Mouse (Mus musculus) hindbrain, embryonic 10.5 days (tissue): ENCODE results near the gene Gmppa. TPM values are rescaled to one million over a fixed set of nuclear protein-coding genes. Genes with fewer than 3 reads are reported as not detected.

ENCODE experiments used
- DNase-seq: peaks from one replicate; pipeline ENCODE4 v3.0.0-alpha.2; 2017; ENCODE audit warnings: low spot score
- H3K27ac ChIP-seq: fragments of 300-500 bp; sonication (generic); 2 replicates; pipeline ENCODE4 v1.5.1; 2016; ENCODE audit warnings: mild to moderate bottlenecking, moderate library complexity
- H3K27me3 ChIP-seq: fragments of 300-500 bp; sonication (generic); 2 replicates; pipeline ENCODE4 v1.6.1; 2016; ENCODE audit warnings: mild to moderate bottlenecking; ENCODE audit not compliant: poor library complexity, insufficient read depth, severe bottlenecking
- H3K36me3 ChIP-seq: fragments of 300-500 bp; sonication (generic); 2 replicates; pipeline ENCODE4 v1.6.1; 2016; ENCODE audit warnings: mild to moderate bottlenecking, moderate library complexity
- H3K4me1 ChIP-seq: fragments of 300-500 bp; sonication (generic); replicated peaks from 2 replicates; pipeline ENCODE4 v1.6.1; 2016; ENCODE audit warnings: mild to moderate bottlenecking
- H3K4me3 ChIP-seq: fragments of 300-500 bp; sonication (generic); 2 replicates; pipeline ENCODE4 v1.5.1; 2016; ENCODE audit warnings: mild to moderate bottlenecking, moderate library complexity
- H3K9me3 ChIP-seq: fragments of 300-500 bp; sonication (generic); 2 replicates; pipeline ENCODE4 v1.6.1; 2016; ENCODE audit warnings: mild to moderate bottlenecking, moderate library complexity
- WGBS: fragments of 180-500 bp; shearing (Covaris S2); methylation state at CpG from one replicate; pipeline ENCODE4 v1.1.7; 2016; 5-methylcytosine and 5-hydroxymethylcytosine counted together
- polyA plus RNA-seq: library from polyadenylated mRNA; unstranded; fragments of >200 nt; fragmentation: Nextera tagmentation; extraction: Ambion mirVana; gene quantifications from 2 replicates; pipeline ENCODE4 v1.2.1, GENCODE M21; 2016

Gene Gmppa
- polyA plus RNA-seq, 1 experiment from 2014 or later: 91.2 TPM

DNA sequence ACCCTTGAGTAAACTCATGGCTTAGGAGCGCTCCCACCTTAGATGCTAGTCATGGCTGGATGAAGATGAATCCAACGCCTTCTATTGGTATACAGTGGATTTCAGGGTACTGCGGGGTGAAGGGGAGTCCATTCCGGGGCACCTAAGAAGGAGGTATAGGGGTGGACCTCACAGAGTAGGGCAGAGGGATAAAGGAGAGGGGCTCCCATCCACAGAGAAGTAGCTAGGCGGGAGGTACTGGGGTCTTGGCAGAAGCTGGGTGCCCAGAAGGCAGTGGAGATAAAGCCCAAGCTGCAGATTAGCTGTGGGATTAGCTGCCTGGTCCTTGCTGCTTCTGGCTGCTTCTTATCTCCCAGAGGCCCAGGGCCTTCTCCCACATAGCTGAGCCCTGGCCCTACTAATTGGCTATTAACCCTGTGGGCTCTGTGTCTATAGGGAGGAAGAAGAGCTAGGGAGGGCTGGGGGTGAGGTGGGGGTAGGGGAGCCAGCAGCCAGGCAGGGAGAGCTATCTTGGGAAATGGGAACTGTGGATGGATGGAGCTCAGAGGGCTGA, 28.0 kb downstream of the Gmppa start:
- peaks cover 48% of the 10 kb centered on the region for H3K4me1 ChIP-seq
- no peak for DNase-seq
- no peaks in the 10 kb centered on the region for H3K36me3 ChIP-seq
- peak overlapping the region; percentile 45; the same call in 1 of the 2 replicates for H3K27ac ChIP-seq
- H3K4me3 ChIP-seq: no peak overlapping the region
- no peaks in the 10 kb centered on the region for H3K9me3 ChIP-seq
- 81% methylated on average over 5 of the region's 5 CpGs for WGBS
- peaks cover 72% of the 10 kb centered on the region for H3K27me3 ChIP-seq

GRCm38 (mm10) chr1:75467215-75467927, 31.6 kb downstream of the Gmppa start:
- Histone ChIP-seq H3K4me1 (peaks cover 38% of the 10 kb centered on the region), H3K27ac (peak overlapping the region; percentile 8; the same call in 1 of the 2 replicates), H3K9me3 (no peaks in the 10 kb centered on the region), H3K27me3 (peaks cover 56% of the 10 kb centered on the region), H3K36me3 (peaks cover 6% of the 10 kb centered on the region), H3K4me3 (no peak overlapping the region)
- peak; percentile 86 for DNase-seq
- WGBS: 8% methylated on average over 14 of the region's 14 CpGs

DNA sequence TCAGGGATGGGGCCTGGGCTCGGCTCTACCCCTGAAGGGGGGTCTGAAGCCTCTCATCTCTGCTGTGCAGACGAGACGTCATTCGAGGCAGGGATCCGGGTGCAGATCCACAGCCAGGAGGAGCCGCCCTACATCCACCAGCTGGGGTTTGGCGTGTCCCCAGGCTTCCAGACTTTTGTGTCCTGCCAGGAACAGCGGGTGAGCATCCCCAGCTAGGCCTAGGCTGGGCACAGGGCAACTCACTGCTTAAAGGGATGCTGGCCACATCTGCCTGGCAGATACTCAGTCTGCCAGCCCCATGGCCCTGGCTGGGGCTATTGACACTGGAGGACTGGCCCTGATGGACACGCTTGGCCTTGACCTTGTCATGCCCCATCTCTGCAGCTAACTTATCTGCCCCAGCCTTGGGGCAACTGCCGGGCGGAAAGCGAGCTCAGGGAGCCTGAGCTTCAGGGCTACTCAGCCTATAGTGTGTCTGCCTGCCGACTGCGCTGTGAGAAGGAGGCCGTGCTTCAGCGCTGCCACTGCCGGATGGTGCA, 33.6 kb downstream of the Gmppa start:
- no peaks in the 10 kb centered on the region for H3K9me3 ChIP-seq
- 78% methylated on average over 17 of the region's 17 CpGs for WGBS
- DNase-seq: no peak
- peaks cover 26% of the 10 kb centered on the region for H3K36me3 ChIP-seq
- H3K4me3 ChIP-seq: no peak overlapping the region
- H3K27ac ChIP-seq: no peak overlapping the region
- H3K4me1 ChIP-seq: peaks cover 30% of the 10 kb centered on the region
- peaks cover 55% of the 10 kb centered on the region for H3K27me3 ChIP-seq

GRCm38 (mm10) chr1:75476441-75476840, 40.7 kb downstream of the Gmppa start:
- no peak overlapping the region for H3K4me3 ChIP-seq
- H3K27me3 ChIP-seq: peaks cover 48% of the 10 kb centered on the region
- peaks cover 53% of the 10 kb centered on the region for H3K4me1 ChIP-seq
- no peak for DNase-seq
- WGBS: 97% methylated on average over 11 of the region's 11 CpGs
- no peaks in the 10 kb centered on the region for H3K9me3 ChIP-seq
- no peak overlapping the region for H3K27ac ChIP-seq
- peaks cover 52% of the 10 kb centered on the region for H3K36me3 ChIP-seq

DNA sequence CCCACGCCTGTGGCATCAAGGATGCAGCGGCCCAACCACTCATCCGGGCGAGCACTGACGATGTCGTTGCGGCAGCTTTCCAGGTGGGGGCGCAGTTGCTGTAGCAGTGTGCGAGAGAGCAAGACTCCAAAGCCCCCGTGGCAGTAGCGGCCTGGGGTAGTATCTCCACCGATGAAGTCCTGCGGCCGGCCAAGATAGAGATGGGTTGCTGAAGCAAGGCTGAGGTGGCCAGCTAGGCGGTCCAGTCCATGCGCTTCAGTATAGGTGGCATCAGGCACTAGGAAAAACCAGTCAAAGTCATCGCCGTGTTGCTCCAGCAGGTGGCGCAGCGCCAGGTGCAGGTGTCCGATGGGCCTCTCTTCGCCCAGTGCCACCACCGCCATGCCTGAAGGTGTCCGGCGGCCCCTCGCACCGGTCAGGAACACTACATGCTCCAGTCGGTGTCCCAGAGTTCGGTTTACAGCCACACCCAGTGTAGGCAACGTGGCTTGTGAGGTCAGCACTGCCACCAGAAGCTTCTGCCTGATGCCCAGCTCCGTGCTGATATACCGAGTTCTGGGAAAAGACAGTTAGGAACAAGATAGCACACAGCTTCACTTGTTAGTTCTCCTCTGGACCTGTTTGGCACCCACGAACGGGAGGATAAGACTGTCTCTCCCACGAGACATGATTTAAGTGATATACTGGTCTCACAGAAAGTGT, 41.7 kb downstream of the Gmppa start:
- Histone ChIP-seq H3K27ac (no peak overlapping the region; the same call in 1 of the 2 replicates), H3K9me3 (no peaks in the 10 kb centered on the region), H3K36me3 (peaks cover 47% of the 10 kb centered on the region), H3K27me3 (peaks cover 56% of the 10 kb centered on the region), H3K4me1 (peaks cover 54% of the 10 kb centered on the region), H3K4me3 (peak overlapping the region; percentile 88)
- DNase-seq: peak; percentile 85
- WGBS: 14% methylated on average over 35 of the region's 35 CpGs

- WGBS: 57% methylated on average over 3 of the region's 3 CpGs
Observed at GRCm38 (mm10) chr1:75477966-75478290, 42.2 kb downstream of the Gmppa start.

GRCm38 (mm10) chr1:75478497-75478896, 42.8 kb downstream of the Gmppa start:
- H3K9me3 ChIP-seq: no peaks in the 10 kb centered on the region
- peaks cover 65% of the 10 kb centered on the region for H3K27me3 ChIP-seq
- peak overlapping the region; percentile 88 for H3K4me3 ChIP-seq
- peaks cover 47% of the 10 kb centered on the region for H3K36me3 ChIP-seq
- WGBS: 1% methylated on average over 25 of the region's 25 CpGs
- H3K27ac ChIP-seq: peak overlapping the region; percentile 89
- DNase-seq: no peak
- H3K4me1 ChIP-seq: peaks cover 58% of the 10 kb centered on the region

More at GRCm38 (mm10) chr1:75477966-75478290, 42.2 kb downstream of the Gmppa start:
- peak overlapping the region; percentile 88 for H3K4me3 ChIP-seq
- peaks cover 61% of the 10 kb centered on the region for H3K27me3 ChIP-seq
- peaks cover 47% of the 10 kb centered on the region for H3K36me3 ChIP-seq
- no peaks in the 10 kb centered on the region for H3K9me3 ChIP-seq
- no peak overlapping the region for H3K27ac ChIP-seq
- H3K4me1 ChIP-seq: peaks cover 59% of the 10 kb centered on the region
- DNase-seq: no peak

DNA sequence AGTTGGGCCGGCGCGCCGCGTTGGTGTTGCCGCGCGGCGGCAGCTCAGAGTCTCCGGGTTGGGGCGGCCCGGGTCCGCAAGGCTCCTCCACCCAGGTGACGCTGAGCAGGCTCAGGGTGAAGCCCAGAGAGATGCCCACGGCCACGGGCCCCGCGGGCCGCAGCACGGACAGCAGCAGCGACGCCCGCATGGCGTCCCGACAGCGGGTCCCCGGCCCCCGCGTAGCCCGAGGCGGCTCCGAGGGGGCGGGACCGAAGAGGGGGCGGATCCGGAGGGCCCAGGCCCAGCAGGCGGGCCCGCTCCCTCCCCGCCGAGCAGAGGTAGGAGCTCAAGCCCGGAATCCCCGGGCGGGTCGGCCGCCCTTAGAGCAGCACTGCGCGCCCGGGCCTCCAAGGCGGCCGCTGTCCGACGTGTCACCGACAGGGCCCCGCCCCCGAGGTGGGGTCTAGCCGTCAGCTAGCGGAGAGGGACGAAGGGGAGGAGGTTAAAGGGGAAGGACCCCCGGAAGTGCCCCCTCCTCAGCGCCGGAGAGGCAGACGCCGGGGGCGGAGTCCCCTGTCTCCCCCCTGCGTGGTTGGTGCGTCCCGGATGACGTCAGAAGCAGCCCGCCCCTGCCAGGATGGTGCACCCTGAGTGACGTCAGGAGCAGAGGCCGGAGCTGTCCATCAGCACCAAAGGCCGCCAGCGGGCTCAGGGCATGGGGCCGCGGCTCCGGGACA, 43.3 kb downstream of the Gmppa start, which contains the start of the genes Chpf and Tmem198:
Gene Chpf (minus strand): TSS at position 392 of the 719 bp plus-strand sequence.
Gene Tmem198 (plus strand): TSS at position 617 of the 719 bp plus-strand sequence.
- peaks cover 67% of the 10 kb centered on the region for H3K27me3 ChIP-seq
- H3K36me3 ChIP-seq: peaks cover 43% of the 10 kb centered on the region
- peaks cover 52% of the 10 kb centered on the region for H3K4me1 ChIP-seq
- DNase-seq: peak; percentile 99
- H3K27ac ChIP-seq: peak within 1 kb of the TSS; percentile 89
- under 1% methylated on average over 76 of the region's 76 CpGs for WGBS
- peak within 1 kb of the TSS; percentile 88 for H3K4me3 ChIP-seq
- H3K9me3 ChIP-seq: no peaks in the 10 kb centered on the region

GRCm38 (mm10) chr1:75479635-75479989, 43.9 kb downstream of the Gmppa start:
- no peaks in the 10 kb centered on the region for H3K9me3 ChIP-seq
- DNase-seq: no peak
- H3K27me3 ChIP-seq: peaks cover 70% of the 10 kb centered on the region
- H3K36me3 ChIP-seq: peaks cover 43% of the 10 kb centered on the region
- H3K4me3 ChIP-seq: peak overlapping the region; percentile 88
- WGBS: under 1% methylated on average over 24 of the region's 24 CpGs
- peak overlapping the region; percentile 89 for H3K27ac ChIP-seq
- H3K4me1 ChIP-seq: peaks cover 50% of the 10 kb centered on the region

DNA sequence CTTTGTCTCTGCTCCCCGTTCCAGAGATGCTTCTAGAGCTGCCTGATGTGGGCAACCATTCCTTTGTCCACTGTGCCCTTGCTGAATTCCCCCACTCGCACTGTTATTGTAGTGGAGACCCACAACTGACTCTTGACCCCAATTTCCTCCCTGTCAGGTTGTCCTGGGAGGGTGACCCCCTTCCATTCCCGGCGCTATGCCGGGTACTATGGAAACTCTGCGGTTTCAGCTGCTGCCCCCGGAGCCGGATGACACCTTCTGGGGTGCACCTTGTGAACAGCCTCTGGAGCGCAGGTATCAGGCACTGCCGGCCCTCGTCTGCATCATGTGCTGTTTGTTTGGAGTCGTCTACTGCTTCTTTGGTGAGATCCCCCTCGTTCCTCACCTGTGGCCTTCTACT, 44.3 kb downstream of the Gmppa start:
- H3K36me3 ChIP-seq: peaks cover 43% of the 10 kb centered on the region
- H3K9me3 ChIP-seq: no peaks in the 10 kb centered on the region
- no peak for DNase-seq
- peaks cover 46% of the 10 kb centered on the region for H3K4me1 ChIP-seq
- H3K27ac ChIP-seq: peak overlapping the region; percentile 89
- H3K4me3 ChIP-seq: peak overlapping the region; percentile 88
- WGBS: 16% methylated on average over 13 of the region's 13 CpGs
- peaks cover 71% of the 10 kb centered on the region for H3K27me3 ChIP-seq

DNA sequence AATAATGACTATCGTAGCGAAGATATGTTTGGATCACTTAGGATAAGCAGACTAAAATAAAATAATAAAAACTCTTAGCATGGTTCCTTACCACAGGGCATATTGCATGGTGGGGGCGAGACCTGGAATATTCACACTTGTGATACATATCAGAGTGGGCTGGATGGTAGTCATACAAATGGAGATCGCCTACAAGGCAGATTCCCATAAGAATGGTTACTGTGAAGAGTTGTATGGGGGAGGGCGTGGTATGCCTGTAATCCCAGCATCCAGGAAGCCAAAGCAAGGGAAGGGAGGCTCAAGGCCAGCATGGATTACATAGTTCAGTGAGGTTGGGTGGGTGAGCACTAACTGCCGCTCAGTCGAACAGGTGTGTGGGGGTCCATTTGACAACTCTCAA, 45.0 kb downstream of the Gmppa start:
- peaks cover 71% of the 10 kb centered on the region for H3K27me3 ChIP-seq
- peaks cover 43% of the 10 kb centered on the region for H3K36me3 ChIP-seq
- no peaks in the 10 kb centered on the region for H3K9me3 ChIP-seq
- peaks cover 45% of the 10 kb centered on the region for H3K4me1 ChIP-seq
- peak overlapping the region; percentile 88; the same call in 1 of the 2 replicates for H3K4me3 ChIP-seq
- DNase-seq: no peak
- WGBS: 83% methylated on average over 7 of the region's 7 CpGs
- H3K27ac ChIP-seq: no peak overlapping the region

- Histone ChIP-seq H3K9me3 (no peaks in the 10 kb centered on the region), H3K36me3 (peaks cover 43% of the 10 kb centered on the region), H3K4me3 (peak overlapping the region; percentile 66), H3K27me3 (peaks cover 100% of the 10 kb centered on the region), H3K4me1 (peaks cover 34% of the 10 kb centered on the region), H3K27ac (no peak overlapping the region)
- 5% methylated on average over 24 of the region's 24 CpGs for WGBS
- no peak for DNase-seq
Observed at GRCm38 (mm10) chr1:75486561-75486960, 50.8 kb downstream of the Gmppa start.
